Mouse (Mus musculus) liver, postnatal 0 days (tissue): ENCODE data around the gene Hoxa6. TPM values are rescaled to one million over a fixed set of nuclear protein-coding genes. Genes with fewer than 3 reads are reported as not detected.

ENCODE experiments used
- ATAC-seq: fragments of 200-750 bp; cut with Nextera tagmentation; 2 replicates; pipeline ENCODE4 v1.8.0; 2017; ENCODE audit warnings: mild to moderate bottlenecking, moderate library complexity
- DNase-seq: peaks from one replicate; pipeline ENCODE4 v3.0.0-alpha.2; 2016
- H3K27ac ChIP-seq: fragments of 300-500 bp; sonication (generic); 2 replicates; pipeline ENCODE4 v1.5.1; 2014; ENCODE audit warnings: antibody characterized with exemption, moderate library complexity, mild to moderate bottlenecking, low read depth
- H3K27me3 ChIP-seq: fragments of 300-500 bp; sonication (generic); 2 replicates; pipeline ENCODE4 v1.6.1; 2014; ENCODE audit warnings: low read length, control low read depth, mixed read lengths; ENCODE audit not compliant: insufficient read depth
- H3K36me3 ChIP-seq: fragments of 300-500 bp; sonication (generic); replicated peaks from 2 replicates; pipeline ENCODE4 v1.6.1; 2014; ENCODE audit warnings: mild to moderate bottlenecking, control low read depth, low read length, moderate library complexity, mixed read lengths; ENCODE audit not compliant: insufficient read depth
- H3K4me1 ChIP-seq: fragments of 300-500 bp; sonication (generic); 2 replicates; pipeline ENCODE4 v1.6.1; 2014; ENCODE audit warnings: antibody characterized with exemption, mild to moderate bottlenecking, control low read depth; ENCODE audit not compliant: insufficient read depth
- H3K4me2 ChIP-seq: fragments of 300-500 bp; sonication (generic); 2 replicates; pipeline ENCODE4 v1.6.1; 2014; ENCODE audit warnings: low read depth, mild to moderate bottlenecking, low read length, moderate library complexity, mixed read lengths
- H3K4me3 ChIP-seq: fragments of 300-500 bp; sonication (generic); 2 replicates; pipeline ENCODE4 v1.5.1; 2014; ENCODE audit warnings: low read depth, low read length
- H3K9ac ChIP-seq: fragments of 300-500 bp; sonication (generic); replicated peaks from 2 replicates; pipeline ENCODE4 v1.6.1; 2014; ENCODE audit warnings: mild to moderate bottlenecking, moderate library complexity
- H3K9me3 ChIP-seq: fragments of 300-500 bp; sonication (generic); 2 replicates; pipeline ENCODE4 v1.6.1; 2016; ENCODE audit warnings: mild to moderate bottlenecking, control low read depth, low read length, mixed read lengths
- CTCF ChIP-seq: sonication (generic); IDR thresholded peaks from 2 replicates; pipeline ENCODE4 v1.5.1; 2016; ENCODE audit warnings: antibody characterized with exemption, low read depth
- EP300 ChIP-seq: IDR thresholded peaks from 2 replicates; pipeline ENCODE4 v1.6.1; 2016; ENCODE audit warnings: antibody characterized with exemption, low read depth, mild to moderate bottlenecking
- WGBS: fragments of 180-500 bp; shearing (Covaris S2); extraction: QIAGEN DNeasy Blood & Tissue Kit; methylation state at CpG from one replicate; pipeline ENCODE4 v1.1.7; 2014; ENCODE audit not compliant: insufficient replicate concordance; 5-methylcytosine and 5-hydroxymethylcytosine counted together
- polyA plus RNA-seq: library from polyadenylated mRNA; unstranded; fragments of >200 nt; fragmentation: Nextera tagmentation; extraction: Ambion mirVana; gene quantifications from 2 replicates; pipeline ENCODE4 v1.2.1, GENCODE M21; 2015

Hoxa6 gene
- polyA plus RNA-seq, 1 experiment from 2014 or later = not detected

DNA sequence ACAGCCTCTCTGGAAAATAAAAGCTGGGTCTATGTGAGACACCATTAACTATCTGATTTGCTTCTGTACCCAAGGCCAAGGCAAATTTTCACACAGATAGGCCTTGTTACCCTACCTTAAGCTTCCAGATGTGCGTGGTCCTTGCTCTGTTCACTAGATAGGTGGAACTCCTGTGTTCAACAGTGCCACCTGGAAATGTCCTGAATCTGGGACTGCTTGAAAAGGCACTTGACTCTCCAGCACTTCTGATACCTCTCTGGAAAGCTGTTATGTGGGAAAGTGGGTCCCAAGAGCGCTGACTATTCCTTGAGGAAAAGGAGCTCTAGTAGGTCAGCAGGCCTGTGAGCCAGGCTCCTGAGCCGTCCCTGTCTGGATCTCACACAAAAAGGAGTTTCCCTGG, 28.3 kb upstream of the Hoxa6 start:
- H3K9me3 ChIP-seq = no peaks in the 10 kb centered on the region
- no peak overlapping the region for H3K4me3 ChIP-seq
- WGBS = 27% methylated on average over 3 of the region's 3 CpGs
- DNase-seq (no peak), ATAC-seq (no peak)
- no peak overlapping the region for H3K27ac ChIP-seq
- no peaks in the 10 kb centered on the region for H3K36me3 ChIP-seq
- TF ChIP-seq CTCF (no peak), EP300 (no peak)
- H3K27me3 ChIP-seq = peaks cover 100% of the 10 kb centered on the region
- H3K4me1 ChIP-seq = peaks cover 2% of the 10 kb centered on the region; the same call in 1 of the 2 replicates
- H3K4me2 ChIP-seq = no peak overlapping the region
- no peak overlapping the region for H3K9ac ChIP-seq

DNA sequence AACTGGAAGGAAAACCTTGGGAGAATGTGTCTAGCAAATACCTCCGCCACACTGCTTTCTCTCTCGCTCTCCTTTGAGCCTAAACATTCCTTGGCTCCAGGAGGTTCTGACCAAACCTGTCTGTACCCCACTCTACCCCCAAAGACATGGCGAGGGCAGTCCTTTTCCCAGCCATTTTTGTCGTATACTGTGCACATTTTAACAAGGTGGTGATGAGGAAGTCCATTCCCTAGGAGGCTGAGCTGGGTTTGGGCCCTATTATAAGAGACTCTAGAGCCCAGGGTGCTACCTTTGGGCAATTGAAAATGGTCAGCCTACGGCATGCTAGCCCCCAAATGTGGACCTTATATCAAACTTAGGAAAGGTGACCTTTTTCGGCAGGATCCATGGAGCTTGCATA, 27.3 kb upstream of the Hoxa6 start:
- Histone ChIP-seq H3K9me3 (no peaks in the 10 kb centered on the region), H3K27me3 (peaks cover 99% of the 10 kb centered on the region), H3K36me3 (no peaks in the 10 kb centered on the region), H3K4me1 (peaks cover 2% of the 10 kb centered on the region; the same call in 1 of the 2 replicates), H3K4me2 (no peak overlapping the region), H3K27ac (no peak overlapping the region), H3K4me3 (no peak overlapping the region), H3K9ac (no peak overlapping the region)
- TF ChIP-seq EP300 = no peak
- TF ChIP-seq CTCF = no peak
- 53% methylated on average over 6 of the region's 6 CpGs for WGBS
- DNase-seq = no peak
- ATAC-seq = no peak

DNA sequence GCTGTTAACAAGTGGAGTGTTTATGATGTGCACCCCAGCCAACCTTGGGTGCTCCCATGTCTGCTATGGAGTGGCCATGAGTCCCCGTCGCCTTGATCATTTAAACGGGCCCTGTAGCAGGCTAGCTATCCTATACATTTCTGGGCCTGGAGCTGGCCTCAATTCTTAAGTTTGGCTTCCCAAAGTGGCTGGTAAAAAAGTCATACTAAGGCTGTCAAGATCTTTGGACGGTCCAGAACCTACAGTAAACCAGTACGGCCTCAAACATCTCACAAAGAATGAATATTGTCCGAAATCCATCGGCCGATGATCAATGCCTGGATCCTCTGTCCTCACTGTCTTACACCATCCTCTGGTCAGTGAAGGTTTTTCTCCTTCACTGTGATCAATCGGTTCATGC, 26.7 kb upstream of the Hoxa6 start:
- DNase-seq (no peak), ATAC-seq (no peak)
- no peaks in the 10 kb centered on the region for H3K9me3 ChIP-seq
- no peak overlapping the region for H3K4me3 ChIP-seq
- 44% methylated on average over 9 of the region's 9 CpGs for WGBS
- H3K27me3 ChIP-seq = peaks cover 99% of the 10 kb centered on the region
- no peaks in the 10 kb centered on the region for H3K36me3 ChIP-seq
- H3K4me1 ChIP-seq = peaks cover 2% of the 10 kb centered on the region; the same call in 1 of the 2 replicates
- TF ChIP-seq CTCF = no peak
- no peak for TF ChIP-seq EP300
- H3K27ac ChIP-seq = no peak overlapping the region
- H3K9ac ChIP-seq = no peak overlapping the region
- H3K4me2 ChIP-seq = no peak overlapping the region

DNA sequence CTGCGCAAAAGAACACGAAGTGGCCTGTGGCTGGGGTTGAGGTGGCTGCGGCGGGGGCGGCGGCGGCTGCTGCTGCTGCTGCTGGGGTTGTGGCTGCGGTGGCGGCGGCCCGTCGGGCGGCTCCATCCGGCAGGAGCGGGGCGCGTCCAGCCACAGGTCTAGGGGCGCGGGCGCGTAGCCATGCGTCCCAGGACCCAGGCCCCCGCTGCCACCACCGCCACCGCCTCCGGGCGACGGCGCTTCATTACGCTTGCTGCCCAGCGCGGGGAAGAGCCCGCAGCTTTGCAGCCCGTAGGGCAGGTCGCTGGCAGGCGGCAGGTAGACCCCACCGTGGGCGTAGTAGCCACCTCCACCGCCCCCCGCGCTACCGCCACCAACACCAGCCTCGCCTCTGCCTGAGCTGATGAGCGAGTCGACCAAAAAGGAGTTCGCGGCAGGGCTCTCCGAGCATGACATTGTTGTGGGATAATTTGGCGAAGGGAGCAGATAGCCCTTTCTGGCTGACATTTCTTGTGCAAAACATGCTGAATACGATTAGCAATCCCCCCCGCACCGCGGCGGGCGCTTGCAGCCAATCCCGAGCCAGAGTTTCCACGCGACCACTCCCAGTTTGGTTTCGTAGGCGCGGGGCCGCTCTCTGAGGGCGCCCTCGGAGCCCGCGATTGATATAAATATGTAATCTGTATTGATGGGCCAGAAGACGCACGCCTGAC, 26.1 kb upstream of the Hoxa6 start:
- ATAC-seq = no peak
- H3K4me2 ChIP-seq = no peak overlapping the region

DNA sequence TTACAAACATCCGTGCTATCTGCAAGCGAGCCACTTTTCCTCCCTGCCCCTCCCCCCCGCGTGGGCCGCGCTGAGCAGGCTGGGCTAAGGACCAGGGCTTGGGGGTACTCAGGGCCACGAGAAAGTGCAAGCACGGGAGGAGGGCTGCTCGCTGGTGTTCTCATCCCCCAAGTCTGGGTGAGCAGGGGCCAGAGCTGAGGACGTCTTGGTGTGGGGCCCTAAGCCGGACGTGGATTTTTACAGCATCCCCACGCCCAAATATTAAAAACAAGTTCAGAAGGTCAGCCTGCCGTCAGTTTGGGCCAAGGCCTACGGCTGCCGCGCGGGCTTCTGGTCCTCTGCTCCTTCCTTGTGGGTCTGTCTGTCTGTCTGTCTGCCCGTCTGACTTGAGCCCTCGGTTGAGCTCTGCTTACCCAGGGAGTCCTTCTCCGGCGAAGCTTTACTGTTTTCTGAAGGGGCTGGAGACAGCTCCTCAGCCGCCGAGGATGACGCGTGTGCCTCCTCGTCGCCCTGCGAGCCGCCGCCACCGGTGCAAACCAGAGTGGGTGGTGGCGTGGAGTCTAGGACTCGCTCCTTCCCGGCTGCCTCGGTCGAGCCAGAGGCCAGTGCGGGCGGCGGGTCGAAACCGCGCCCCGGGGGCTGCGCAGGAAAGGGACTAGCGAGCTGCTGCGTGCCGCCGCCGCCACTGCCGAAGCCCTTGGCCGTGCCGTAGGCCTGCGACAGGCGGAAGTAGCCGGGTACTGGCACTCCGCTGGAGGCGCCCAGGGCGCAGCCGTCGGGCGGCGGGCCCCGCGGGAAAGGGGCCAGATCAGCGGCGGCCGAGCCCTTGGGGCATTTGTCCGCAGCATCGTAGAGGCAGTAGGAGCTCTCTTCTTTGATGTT, 25.3 kb upstream of the Hoxa6 start:
- TF ChIP-seq CTCF (no peak), EP300 (no peak)
- 2% methylated on average over 64 of the region's 70 CpGs for WGBS
- Histone ChIP-seq H3K27ac (no peak overlapping the region), H3K9me3 (no peaks in the 10 kb centered on the region), H3K36me3 (no peaks in the 10 kb centered on the region), H3K4me1 (0 out of 2 replicates have a peak, but pooled peaks cover 2% of the 10 kb centered on the region), H3K27me3 (peaks cover 99% of the 10 kb centered on the region), H3K4me2 (no peak overlapping the region), H3K4me3 (0 out of 2 replicates have a peak overlapping the region, but pooled peaks have one; percentile 6), H3K9ac (no peak overlapping the region)
- ATAC-seq (no peak), DNase-seq (no peak)

More for the DNA sequence above, 26.1 kb upstream of the Hoxa6 start:
- H3K27ac ChIP-seq = no peak overlapping the region
- 0 out of 2 replicates have a peak, but pooled peaks cover 2% of the 10 kb centered on the region for H3K4me1 ChIP-seq
- H3K36me3 ChIP-seq = no peaks in the 10 kb centered on the region
- no peak overlapping the region for H3K9ac ChIP-seq
- H3K9me3 ChIP-seq = no peaks in the 10 kb centered on the region
- no peak for TF ChIP-seq CTCF
- TF ChIP-seq EP300 = no peak
- 0 out of 2 replicates have a peak overlapping the region, but pooled peaks have one; percentile 6 for H3K4me3 ChIP-seq
- 3% methylated on average over 52 of the region's 68 CpGs for WGBS
- peaks cover 99% of the 10 kb centered on the region for H3K27me3 ChIP-seq
- no peak for DNase-seq

GRCm38 (mm10) chr6:52232984-52233545, 24.5 kb upstream of the Hoxa6 start:
- H3K27ac ChIP-seq = no peak overlapping the region
- H3K27me3 ChIP-seq = peaks cover 97% of the 10 kb centered on the region
- no peak overlapping the region for H3K4me2 ChIP-seq
- WGBS = 5% methylated on average over 23 of the region's 23 CpGs
- H3K9me3 ChIP-seq = no peaks in the 10 kb centered on the region
- no peak for ATAC-seq
- no peaks in the 10 kb centered on the region for H3K36me3 ChIP-seq
- no peak overlapping the region for H3K4me3 ChIP-seq
- no peak overlapping the region for H3K9ac ChIP-seq
- TF ChIP-seq EP300 (no peak), CTCF (no peak)
- DNase-seq = no peak
- 0 out of 2 replicates have a peak, but pooled peaks cover 2% of the 10 kb centered on the region for H3K4me1 ChIP-seq
